Mouse (Mus musculus) liver, embryonic 14.5 days (tissue): ENCODE results near the gene Klhdc7b. TPM values are rescaled to one million over a fixed set of nuclear protein-coding genes. Genes with fewer than 3 reads are reported as not detected.
A peak's percentile ranks its signal among the peaks of the same experiment; 100 is the strongest.
"Not testable (repeated sequence)": the region's sequence is repeated elsewhere in the genome, so short reads cannot be mapped to it uniquely, and the experiment has no call there.

Experiments used
- ATAC-seq: fragments of 200-750 bp; cut with Nextera tagmentation; 2 replicates; pipeline ENCODE4 v1.8.0; 2017; ENCODE audit warnings: moderate number of reproducible peaks, mild to moderate bottlenecking, moderate library complexity; ENCODE audit not compliant: insufficient read depth
- DNase-seq, 3 experiments: peaks; one replicate each; pipeline ENCODE4 v3.0.0-alpha.2; 2012 to 2013; ENCODE audit warnings: low read depth in 3 of 3, low spot score in 3 of 3
- H3K27ac ChIP-seq: fragments of 300-500 bp; sonication (generic); 2 replicates; pipeline ENCODE4 v1.5.1; 2014; ENCODE audit warnings: moderate library complexity, mild to moderate bottlenecking, control low read depth, inconsistent platforms
- H3K27me3 ChIP-seq: fragments of 300-500 bp; sonication (generic); 2 replicates; pipeline ENCODE4 v1.6.1; 2014; ENCODE audit warnings: mild to moderate bottlenecking, low read length, moderate library complexity; ENCODE audit not compliant: control insufficient read depth, insufficient read depth
- H3K36me3 ChIP-seq: fragments of 300-500 bp; sonication (generic); replicated peaks from 2 replicates; pipeline ENCODE4 v1.6.1; 2014; ENCODE audit warnings: low read depth; ENCODE audit not compliant: control insufficient read depth, insufficient read depth
- H3K4me1 ChIP-seq, 2 experiments: fragments of 200-500 bp in 1 of 2; fragments of 300-500 bp in 1 of 2; sonication (generic) in 1 of 2; replicated peaks; 2 replicates each; pipeline ENCODE4 v1.6.1; 2012 to 2014; ENCODE audit warnings: antibody characterized with exemption in 1 of 2, inconsistent platforms in 1 of 2, low read length in 1 of 2; ENCODE audit not compliant: control insufficient read depth in 2 of 2, insufficient read depth in 2 of 2
- H3K4me2 ChIP-seq: fragments of 300-500 bp; sonication (generic); 2 replicates; pipeline ENCODE4 v1.6.1; 2014; ENCODE audit warnings: low read depth, mild to moderate bottlenecking, control low read depth, moderate library complexity
- H3K4me3 ChIP-seq, 2 experiments: fragments of 200-500 bp in 1 of 2; fragments of 300-500 bp in 1 of 2; sonication (generic) in 1 of 2; 2 replicates each; pipeline ENCODE4 v1.5.1; 2012 to 2014; ENCODE audit warnings: low read depth in 2 of 2, low read length in 2 of 2, mild to moderate bottlenecking in 2 of 2, control low read depth in 1 of 2, inconsistent platforms in 1 of 2, moderate library complexity in 1 of 2; ENCODE audit not compliant: insufficient read depth in 1 of 2
- H3K9ac ChIP-seq: fragments of 300-500 bp; sonication (generic); replicated peaks from 2 replicates; pipeline ENCODE4 v1.6.1; 2014; ENCODE audit warnings: mild to moderate bottlenecking, control low read depth, moderate library complexity
- H3K9me3 ChIP-seq: fragments of 300-500 bp; sonication (generic); 2 replicates; pipeline ENCODE4 v1.6.1; 2016; ENCODE audit warnings: low read length, mixed read lengths; ENCODE audit not compliant: control insufficient read depth
- CTCF ChIP-seq: IDR thresholded peaks from 2 replicates; pipeline ENCODE4 v1.5.1; 2016; ENCODE audit warnings: antibody characterized with exemption, low read depth, control low read depth
- EP300 ChIP-seq: IDR thresholded peaks from 2 replicates; pipeline ENCODE4 v1.6.1; 2016; ENCODE audit warnings: antibody characterized with exemption, low read depth
- WGBS: fragments of 180-500 bp; shearing (Covaris S2); extraction: QIAGEN DNeasy Blood & Tissue Kit; methylation state at CpG from one replicate; pipeline ENCODE4 v1.1.7; 2014; ENCODE audit not compliant: insufficient replicate concordance; 5-methylcytosine and 5-hydroxymethylcytosine counted together
- polyA plus RNA-seq, 2 experiments: library from polyadenylated mRNA; depleted of rRNA in 1 of 2; stranded (reverse) in 1 of 2; unstranded in 1 of 2; fragments of >200 nt; fragmentation: Nextera tagmentation in 1 of 2; extraction: Ambion mirVana in 1 of 2; gene quantifications; 2 replicates each; pipeline versions ENCODE4 v1.2.1 to v1.2.3; 2012 to 2014

The Klhdc7b gene
- polyA plus RNA-seq, 2 experiments: not detected

DNA sequence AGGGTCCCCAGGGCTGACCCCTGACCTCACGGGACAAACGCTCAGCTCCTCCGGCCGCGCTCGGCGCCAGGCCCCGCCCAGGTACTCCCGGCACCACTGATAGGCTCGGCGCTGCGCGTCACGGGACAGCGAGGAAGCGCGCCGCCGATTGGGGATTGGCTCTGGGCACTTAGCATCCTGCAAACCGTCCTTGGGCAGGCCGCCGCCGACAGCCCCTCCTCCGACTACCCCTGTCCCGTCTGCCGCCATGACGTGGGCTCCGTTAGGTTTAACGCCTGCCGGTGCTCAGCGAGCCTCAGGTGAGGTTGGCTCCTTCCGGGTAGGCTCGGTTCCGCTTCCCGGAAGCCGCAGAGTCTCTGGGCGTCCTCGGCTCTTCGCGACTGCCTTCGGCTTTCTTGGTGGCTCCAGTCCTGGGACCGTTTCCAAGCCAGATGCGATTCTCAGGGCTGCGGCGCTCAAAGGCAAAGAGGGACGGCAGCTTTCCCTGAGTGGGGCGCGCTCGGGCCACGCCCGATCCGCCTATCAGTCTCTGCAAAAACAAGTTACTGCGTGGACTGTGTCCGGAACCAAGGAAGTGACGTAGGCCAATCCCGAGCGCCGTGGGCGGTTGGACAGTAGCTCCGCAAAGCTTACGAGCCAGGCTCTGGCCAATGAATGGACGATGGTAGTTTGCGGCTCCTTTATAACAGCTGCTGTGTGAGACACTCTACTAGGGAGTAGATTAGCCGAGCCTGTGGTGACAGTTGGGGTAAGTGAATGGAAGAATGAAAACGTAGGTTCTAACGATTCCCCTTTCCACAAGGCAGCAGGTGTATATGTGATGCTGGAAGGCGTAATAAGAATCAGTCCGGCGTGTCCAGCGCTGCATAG lies 44.9 kb downstream of the Klhdc7b start, which contains the start of the genes C730034F03Rik, Gm44502 and Chkb:
Gene C730034F03Rik, plus strand, starts transcription at position 238 of the 870 bp plus-strand sequence.
Gene Gm44502, minus strand, starts transcription at position 345 of the 870 bp plus-strand sequence.
Gene Chkb, minus strand, starts transcription at position 557 of the 870 bp plus-strand sequence.
- DNase-seq (peak; percentile 90 to 92 (median 91)), ATAC-seq (peak; percentile 91)
- under 1% methylated on average over 70 of the region's 70 CpGs for WGBS
- Histone ChIP-seq H3K27me3 (no peaks in the 10 kb centered on the region), H3K9ac (peak within 1 kb of the TSS; percentile 96), H3K4me2 (peak within 1 kb of the TSS; percentile 97), H3K27ac (peak within 1 kb of the TSS; percentile 99), H3K9me3 (no peaks in the 10 kb centered on the region), H3K4me1 (peaks cover 3 to 15% of the 10 kb centered on the region in 2 experiments; a peak in 3 of 4 replicates), H3K4me3 (peak within 1 kb of the TSS; percentile 76 to 84), H3K36me3 (no peaks in the 10 kb centered on the region; the same call in 1 of the 2 replicates)
- TF ChIP-seq EP300 (0 out of 2 replicates have a peak, but pooled peaks have one; percentile 33), CTCF (no peak)

DNA sequence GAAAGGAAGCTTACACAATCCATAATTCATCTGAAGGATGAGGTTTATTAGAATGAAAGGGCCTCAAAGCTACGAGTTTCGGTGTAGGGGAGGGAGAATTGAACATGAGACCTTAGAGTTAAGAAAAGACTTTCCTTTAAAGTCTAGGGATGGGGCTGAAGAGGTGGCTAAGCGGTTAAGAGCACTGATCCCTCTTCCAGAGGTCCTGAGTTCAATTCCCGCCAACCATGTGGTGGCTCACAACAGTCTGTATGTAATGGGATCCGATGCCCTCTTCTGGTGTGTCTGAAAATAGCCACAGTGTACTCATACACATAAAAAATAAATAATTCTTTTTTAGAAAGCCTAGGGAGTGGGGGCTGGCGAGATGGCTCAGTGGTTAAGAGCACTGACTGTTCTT lies 45.6 kb downstream of the Klhdc7b start:
- ATAC-seq: no peak
- peak overlapping the region; percentile 96 for H3K9ac ChIP-seq
- peak overlapping the region; percentile 97 for H3K4me2 ChIP-seq
- no peaks in the 10 kb centered on the region for H3K9me3 ChIP-seq
- H3K4me1 ChIP-seq: peaks cover 3 to 15% of the 10 kb centered on the region in 2 experiments; a peak in 3 of 4 replicates
- H3K4me3 ChIP-seq: peak overlapping the region; percentile 76 to 84
- no peaks in the 10 kb centered on the region; the same call in 1 of the 2 replicates for H3K36me3 ChIP-seq
- WGBS: 37% methylated on average over 6 of the region's 6 CpGs
- H3K27ac ChIP-seq: peak overlapping the region; percentile 99
- no peaks in the 10 kb centered on the region for H3K27me3 ChIP-seq
- TF ChIP-seq EP300 (no peak), CTCF (peak; percentile 36; the same call in 1 of the 2 replicates)
- DNase-seq: no peak

DNA sequence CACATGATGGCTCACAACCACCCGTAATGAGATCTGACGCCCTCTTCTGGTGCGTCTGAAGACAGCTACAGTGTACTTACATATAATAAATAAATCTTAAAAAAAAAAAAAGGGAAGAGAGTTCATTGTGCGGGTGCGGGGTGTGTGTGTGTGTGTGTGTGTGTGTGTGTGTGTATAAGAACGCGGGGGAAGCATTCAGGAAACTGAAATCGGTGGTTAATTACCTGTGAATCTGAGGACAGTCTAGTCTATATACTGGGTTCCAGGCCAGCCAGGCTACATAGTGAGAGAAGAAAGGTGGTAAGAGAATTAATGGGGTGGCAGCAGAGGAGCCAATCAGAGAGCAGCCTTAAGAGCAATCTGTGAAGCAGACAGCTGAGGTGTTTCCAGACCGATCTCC lies 46.1 kb downstream of the Klhdc7b start:
- WGBS: 72% methylated on average over 9 of the region's 9 CpGs
- not testable (repeated sequence) for H3K9ac ChIP-seq, DNase-seq, H3K27me3 ChIP-seq, H3K27ac ChIP-seq, ATAC-seq, H3K9me3 ChIP-seq, H3K36me3 ChIP-seq
- Histone ChIP-seq H3K4me3 (peak overlapping the region; percentile 76 to 84; a peak in 2 of 4 replicates), H3K4me2 (peak overlapping the region; percentile 97), H3K4me1 (peaks cover 3 to 15% of the 10 kb centered on the region in 2 experiments; a peak in 3 of 4 replicates)

DNA sequence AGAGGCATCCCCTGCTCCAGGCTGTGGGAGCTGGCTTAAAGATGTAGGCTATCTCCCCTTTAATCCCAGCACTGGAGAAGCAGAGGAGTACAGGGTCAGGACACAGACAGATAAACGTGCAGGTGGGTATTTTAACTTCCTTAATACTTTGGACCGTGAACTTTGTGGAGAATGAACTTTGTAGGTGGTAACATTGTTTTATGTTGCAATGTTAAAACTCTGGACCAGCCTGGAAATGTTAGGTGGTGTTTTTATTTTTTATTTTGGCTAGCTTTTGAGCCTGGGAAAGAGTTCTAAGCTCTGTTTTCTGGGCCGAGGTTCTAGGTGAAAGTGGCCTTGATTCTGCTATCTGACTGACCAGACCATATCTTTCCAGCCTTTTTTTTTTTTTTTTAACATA lies 46.6 kb downstream of the Klhdc7b start:
- WGBS: 57% methylated on average over 3 of the region's 3 CpGs
- no peak overlapping the region for H3K27ac ChIP-seq
- H3K4me3 ChIP-seq: no peak overlapping the region
- peak overlapping the region; percentile 97 for H3K4me2 ChIP-seq
- TF ChIP-seq CTCF (no peak), EP300 (no peak)
- no peaks in the 10 kb centered on the region; the same call in 1 of the 2 replicates for H3K36me3 ChIP-seq
- ATAC-seq (no peak), DNase-seq (no peak)
- H3K9ac ChIP-seq: no peak overlapping the region; the same call in 1 of the 2 replicates
- no peaks in the 10 kb centered on the region for H3K9me3 ChIP-seq
- H3K27me3 ChIP-seq: no peaks in the 10 kb centered on the region
- peaks cover 3 to 12% of the 10 kb centered on the region in 2 experiments; a peak in 3 of 4 replicates for H3K4me1 ChIP-seq

GRCm38 (mm10) chr15:89431806-89432205 lies 47.1 kb downstream of the Klhdc7b start:
- Histone ChIP-seq H3K9me3 (no peaks in the 10 kb centered on the region), H3K4me3 (no peak overlapping the region), H3K36me3 (no peaks in the 10 kb centered on the region; the same call in 1 of the 2 replicates), H3K4me2 (no peak overlapping the region), H3K4me1 (peaks cover 3 to 12% of the 10 kb centered on the region in 2 experiments; a peak in 3 of 4 replicates), H3K9ac (no peak overlapping the region), H3K27ac (no peak overlapping the region), H3K27me3 (no peaks in the 10 kb centered on the region)
- 80% methylated on average over 6 of the region's 6 CpGs for WGBS
- DNase-seq: no peak
- no peak for ATAC-seq
- TF ChIP-seq CTCF (no peak), EP300 (no peak)
